20 mouse cellular contexts compared by ENCODE assay signal in genomic region chr1:106613371-106613770, GRCm38 (mm10).
DNase-seq lines count a peak whose midpoint lies in the region; ATAC-seq and TF ChIP-seq lines count a peak whose summit lies in the region.
"Had no signal": no experiment of that assay in that cellular context is flagged by ENCODE, and none has a peak within 500 bp of the region (broad histone marks: within the 10 kb centered on the region; RNA-seq: fewer than 3 reads in every experiment).

No protein-coding gene starts in this region.

- no peak overlapping the region for H3K4me2 ChIP-seq in kidney, postnatal 0 days (ENCODE audit: low read length)
- H3K4me2 ChIP-seq: embryonic facial prominence, embryonic 15.5 days; hindbrain, embryonic 15.5 days; limb, embryonic 13.5 days; liver, embryonic 13.5 days had no signal

- TF ChIP-seq CTCF in kidney, postnatal 0 days (IDR thresholded peaks at IDR 0.05; ENCODE audit: low read depth), result peak; percentile 34

- ATAC-seq in kidney, postnatal 0 days (replicated peaks; ENCODE audit: low FRiP score, low read depth), result no peak
- 0 out of 2 replicates have a peak, but pooled peaks have one; percentile 26 for ATAC-seq in megakaryocyte, adult 5-6 weeks (ENCODE audit: poor library complexity, severe bottlenecking)
- ATAC-seq: midbrain, embryonic 16.5 days had no signal

- no peaks in the 10 kb centered on the region for H3K27me3 ChIP-seq in kidney, postnatal 0 days (ENCODE audit: insufficient read depth, low read length)
- H3K27me3 ChIP-seq: embryonic facial prominence, embryonic 15.5 days; hindbrain, embryonic 15.5 days; limb, embryonic 13.5 days; liver, embryonic 13.5 days had no signal

- no peak overlapping the region for H3K27ac ChIP-seq in kidney, postnatal 0 days
- H3K27ac ChIP-seq: embryonic facial prominence, embryonic 15.5 days; hindbrain, embryonic 15.5 days; limb, embryonic 13.5 days; liver, embryonic 13.5 days had no signal

- WGBS in kidney, postnatal 0 days, result 82% methylated on average over 5 of the region's 5 CpGs

- DNase-seq in kidney, postnatal 0 days (ENCODE audit: low spot score), result no peak
- DNase-seq in kidney, postnatal 4 days, result no peak
- DNase-seq in thymus, postnatal 25 days, result peak; percentile 28
- DNase-seq in thymus, postnatal 10 days (ENCODE audit: low spot score in 2 of 2), result no peak
- peak; percentile 51 for DNase-seq in thymus, postnatal 4 days
- no peak for DNase-seq in heart, adult 11 months
- no peak for DNase-seq in left cerebral cortex, postnatal 4 days
- DNase-seq: adrenal gland, postnatal 36 days; heart, postnatal 36 days; kidney, adult 18-20 months; kidney, postnatal 10 days; layer of hippocampus, adult 9-11 months; liver, embryonic 13.5 days; retina, postnatal 1 day had no signal

- H3K36me3 ChIP-seq in kidney, postnatal 0 days (ENCODE audit: insufficient read depth, low read length), result no peaks in the 10 kb centered on the region
- H3K36me3 ChIP-seq: embryonic facial prominence, embryonic 15.5 days; G1E; hindbrain, embryonic 15.5 days; limb, embryonic 13.5 days; liver, embryonic 13.5 days had no signal

- H3K4me3 ChIP-seq in kidney, postnatal 0 days (replicated peaks; ENCODE audit: low read depth, low read length), result no peak overlapping the region
- H3K4me3 ChIP-seq: embryonic facial prominence, embryonic 15.5 days; hindbrain, embryonic 15.5 days; limb, embryonic 13.5 days; liver, embryonic 13.5 days had no signal

- no peaks in the 10 kb centered on the region for H3K9me3 ChIP-seq in kidney, postnatal 0 days (replicated peaks; ENCODE audit: low read length)
- H3K9me3 ChIP-seq: embryonic facial prominence, embryonic 15.5 days; G1E; hindbrain, embryonic 15.5 days; limb, embryonic 13.5 days; liver, embryonic 13.5 days had no signal

- H3K9ac ChIP-seq in kidney, postnatal 0 days (ENCODE audit: low read depth, low read length), result no peak overlapping the region
- H3K9ac ChIP-seq: embryonic facial prominence, embryonic 15.5 days; hindbrain, embryonic 15.5 days; limb, embryonic 13.5 days; liver, embryonic 13.5 days had no signal

- intact Hi-C loops in left cerebral cortex, postnatal 4 days (cut with DNase I), result no loop called here

- H3K4me1 ChIP-seq in kidney, postnatal 0 days (replicated peaks; ENCODE audit: insufficient read depth, low read length), result no peaks in the 10 kb centered on the region
- H3K4me1 ChIP-seq: liver, embryonic 13.5 days had no signal

Comparison
In these comparisons a context has a peak if more than half of its experiments do, and no peak if none do; other contexts are left out.
1. DNase-seq: peak in thymus, postnatal 25 days (single experiment) and thymus, postnatal 4 days (single experiment); none in kidney, postnatal 0 days (single experiment), kidney, postnatal 4 days (0 of 2), thymus, postnatal 10 days (0 of 2), heart, adult 11 months (single experiment) and left cerebral cortex, postnatal 4 days (single experiment).